Mouse (Mus musculus): ENCODE data around the gene Fnip1.

Gene Fnip1

DNA sequence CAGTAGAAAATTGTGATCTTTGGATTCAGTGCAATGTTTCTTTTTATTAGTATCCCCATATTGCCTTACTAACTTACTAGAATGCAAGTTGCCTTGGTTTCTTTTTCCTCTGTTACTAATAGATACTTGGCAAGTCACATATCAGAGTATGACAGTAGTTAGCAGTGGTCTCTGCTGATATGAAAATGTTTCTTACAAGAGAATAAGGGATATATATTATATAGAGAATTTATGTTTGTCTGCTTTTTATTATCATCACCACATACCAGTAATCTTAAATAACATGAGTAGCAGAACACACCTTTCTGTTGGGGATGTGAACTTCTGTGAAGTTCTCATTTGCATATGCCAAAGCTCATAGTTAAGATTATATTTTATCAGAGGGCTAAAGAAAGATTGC lies 104.4 kb downstream of the Fnip1 start:
- no peak for DNase-seq (ENCODE audit: low read depth, low spot score)

DNA sequence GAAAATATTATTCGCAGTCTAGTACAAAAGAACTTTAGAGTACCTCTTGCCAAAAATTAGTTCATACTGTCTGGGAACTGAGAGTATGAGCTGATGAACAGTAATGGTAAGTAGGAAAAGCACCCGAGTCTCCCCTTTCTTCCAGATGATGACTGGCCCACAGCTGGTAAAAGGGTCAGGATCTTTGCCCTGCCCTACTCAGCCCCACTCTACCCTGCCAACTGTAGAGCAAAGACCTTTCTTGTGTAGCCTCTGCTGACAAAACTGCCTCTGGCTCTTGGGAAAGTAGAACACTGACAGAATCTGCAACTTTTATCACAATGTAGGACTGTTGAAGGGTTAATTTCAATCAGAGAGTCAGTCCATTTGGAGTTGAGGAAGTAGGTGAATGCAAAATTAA lies 117.0 kb downstream of the Fnip1 start:
- DNase-seq (ENCODE audit: low read depth, low spot score), result no peak

DNA sequence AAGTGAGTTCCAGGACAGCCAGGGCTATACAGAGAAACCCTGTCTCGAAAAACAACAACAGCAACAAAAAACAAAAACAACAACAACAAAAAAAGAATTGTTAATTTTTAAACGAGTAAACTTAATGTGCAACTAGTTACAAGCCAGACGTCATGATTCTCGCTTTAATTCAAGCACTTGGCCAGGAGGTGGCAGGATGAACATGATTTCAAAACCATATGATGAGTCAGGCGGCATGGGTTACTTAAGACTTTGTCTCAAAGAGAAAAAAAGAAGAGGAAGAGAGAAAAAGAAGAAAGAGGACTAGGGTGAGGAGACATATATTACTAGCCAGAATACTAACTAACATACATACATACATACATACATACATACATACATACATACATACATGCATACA lies 124.8 kb downstream of the Fnip1 start:
- no peak for DNase-seq (ENCODE audit: low read depth, low spot score)
